Mouse (Mus musculus): ENCODE data around the gene Ankrd17.

DNA sequence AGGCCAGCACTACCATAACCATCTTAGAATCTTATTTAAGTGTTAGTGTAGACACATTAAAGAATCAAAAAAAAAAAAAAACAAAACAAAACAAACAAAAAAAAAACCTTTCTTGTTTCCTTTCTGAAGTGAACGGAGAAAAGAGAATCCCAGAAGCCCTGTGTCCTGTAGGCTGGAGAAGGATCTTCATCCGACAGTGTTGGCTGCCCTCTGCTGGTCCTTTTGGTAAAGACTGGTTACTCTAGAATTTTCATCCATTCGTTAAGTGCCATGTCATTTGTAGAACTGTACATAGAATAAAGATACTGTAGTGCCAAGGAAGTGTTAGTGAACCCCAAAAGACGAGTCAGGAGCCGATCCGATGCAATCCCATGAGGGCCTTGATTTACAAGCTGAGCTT lies 171.5 kb downstream of the Ankrd17 start:
- TF ChIP-seq GATA1 (IDR thresholded peaks at IDR 0.05; ENCODE audit: low read length): no peak
- no peak for TF ChIP-seq TAL1 (IDR thresholded peaks at IDR 0.05; ENCODE audit: low read length)

Data from erythroblast, embryonic 14.5 days (primary cell).